ENCODE assay signal across 17 mouse cellular contexts in the genomic region with DNA sequence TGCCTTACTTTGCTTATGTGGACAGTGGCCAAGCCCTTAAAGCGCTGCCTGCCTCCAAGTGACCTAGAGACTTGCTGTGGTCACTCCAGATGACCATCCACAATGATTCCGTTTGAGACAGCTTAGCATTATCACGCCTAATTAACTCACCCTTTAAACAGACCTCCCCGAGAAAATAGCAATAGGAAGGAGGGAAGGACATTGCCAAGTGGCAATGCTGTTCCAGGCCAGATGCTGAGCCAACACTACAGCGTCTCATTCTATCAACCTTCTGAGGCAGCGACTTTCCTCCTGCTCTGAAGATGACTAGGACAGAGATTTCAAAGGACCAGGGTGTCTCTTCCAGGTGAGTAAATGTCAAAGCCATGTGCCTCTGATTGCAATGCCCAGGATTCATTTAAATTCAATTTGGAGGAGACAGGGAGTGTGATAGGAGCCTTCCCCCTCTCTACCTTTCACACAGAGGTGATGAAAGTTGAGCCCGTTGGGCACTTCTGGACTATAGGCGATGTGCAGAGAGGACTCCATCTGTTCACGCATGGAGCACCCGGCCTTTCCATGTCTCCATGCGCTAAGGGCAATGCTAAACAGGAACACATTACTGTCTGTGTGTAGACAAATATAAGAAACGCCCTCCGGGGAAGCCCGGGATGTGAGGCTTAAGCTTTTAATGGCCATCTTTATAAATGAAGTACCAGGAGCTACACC. TPM values are rescaled to one million over a fixed set of nuclear protein-coding genes. Genes with fewer than 3 reads are reported as not detected.
A peak's percentile ranks its signal among the peaks of the same experiment; 100 is the strongest.
DNase-seq lines count a peak whose midpoint lies in the region; ATAC-seq and TF ChIP-seq lines count a peak whose summit lies in the region.
"Had no signal": no experiment of that assay in that cellular context is flagged by ENCODE, and none has a peak within 500 bp of the region (broad histone marks: within the 10 kb centered on the region; RNA-seq: fewer than 3 reads in every experiment).

No protein-coding gene starts in this region.

- 68% methylated on average over 14 of the region's 14 CpGs for WGBS in forebrain, embryonic 11.5 days
- WGBS in forebrain, embryonic 10.5 days = 76% methylated on average over 14 of the region's 14 CpGs
- WGBS in forebrain, embryonic 14.5 days = 19% methylated on average over 14 of the region's 14 CpGs
- WGBS in hindbrain, postnatal 0 days = 24% methylated on average over 14 of the region's 14 CpGs
- WGBS in neural tube, embryonic 14.5 days = 38% methylated on average over 14 of the region's 14 CpGs

- H3K4me3 ChIP-seq in forebrain, embryonic 11.5 days (ENCODE audit: low read depth, low read length) = no peak overlapping the region
- no peak overlapping the region for H3K4me3 ChIP-seq in forebrain, embryonic 10.5 days
- H3K4me3 ChIP-seq in forebrain, embryonic 14.5 days (ENCODE audit: low read depth, low read length) = no peak overlapping the region
- no peak overlapping the region for H3K4me3 ChIP-seq in hindbrain, postnatal 0 days (ENCODE audit: low read length)
- no peak overlapping the region for H3K4me3 ChIP-seq in neural tube, embryonic 14.5 days (ENCODE audit: low read depth, low read length)
- H3K4me3 ChIP-seq: embryonic facial prominence, embryonic 13.5 days; heart, embryonic 10.5 days; limb, embryonic 12.5 days; liver, embryonic 15.5 days had no signal

- no peak overlapping the region for H3K9ac ChIP-seq in forebrain, embryonic 11.5 days (ENCODE audit: low read length)
- no peak overlapping the region for H3K9ac ChIP-seq in forebrain, embryonic 14.5 days (ENCODE audit: low read length)
- H3K9ac ChIP-seq in hindbrain, postnatal 0 days (replicated peaks; ENCODE audit: low read length) = no peak overlapping the region
- H3K9ac ChIP-seq in neural tube, embryonic 14.5 days (replicated peaks; ENCODE audit: low read depth, low read length) = no peak overlapping the region
- H3K9ac ChIP-seq: embryonic facial prominence, embryonic 13.5 days; limb, embryonic 12.5 days; liver, embryonic 15.5 days had no signal

- no peak overlapping the region for H3K4me2 ChIP-seq in forebrain, embryonic 11.5 days (ENCODE audit: low read depth, low read length, severe bottlenecking)
- H3K4me2 ChIP-seq in forebrain, embryonic 14.5 days (ENCODE audit: low read length) = peak overlapping the region; percentile 40
- H3K4me2 ChIP-seq in hindbrain, postnatal 0 days (ENCODE audit: low read depth, low read length) = peak overlapping the region; percentile 40
- H3K4me2 ChIP-seq in neural tube, embryonic 14.5 days (ENCODE audit: low read depth, low read length) = 0 out of 2 replicates have a peak overlapping the region, but pooled peaks have one; percentile 14
- H3K4me2 ChIP-seq: embryonic facial prominence, embryonic 13.5 days; limb, embryonic 12.5 days; liver, embryonic 15.5 days had no signal

- H3K9me3 ChIP-seq in forebrain, embryonic 11.5 days (ENCODE audit: control insufficient read depth, low read length) = no peaks in the 10 kb centered on the region
- no peaks in the 10 kb centered on the region for H3K9me3 ChIP-seq in forebrain, embryonic 10.5 days
- H3K9me3 ChIP-seq in forebrain, embryonic 14.5 days (replicated peaks; ENCODE audit: control insufficient read depth, low read length) = no peaks in the 10 kb centered on the region
- no peaks in the 10 kb centered on the region for H3K9me3 ChIP-seq in hindbrain, postnatal 0 days (ENCODE audit: low read length)
- H3K9me3 ChIP-seq in neural tube, embryonic 14.5 days (ENCODE audit: control insufficient read depth, low read length) = no peaks in the 10 kb centered on the region
- H3K9me3 ChIP-seq: embryonic facial prominence, embryonic 13.5 days; heart, embryonic 10.5 days; limb, embryonic 12.5 days; liver, embryonic 15.5 days had no signal

- TF ChIP-seq CTCF in hindbrain, postnatal 0 days (IDR thresholded peaks at IDR 0.05; ENCODE audit: low read depth) = no peak

- H3K4me1 ChIP-seq in forebrain, embryonic 11.5 days (replicated peaks; ENCODE audit: control insufficient read depth, insufficient read depth, low read length) = no peaks in the 10 kb centered on the region
- H3K4me1 ChIP-seq in forebrain, embryonic 10.5 days = peaks cover 11% of the 10 kb centered on the region
- H3K4me1 ChIP-seq in forebrain, embryonic 14.5 days (ENCODE audit: control insufficient read depth, insufficient read depth, low read length) = peaks cover 20% of the 10 kb centered on the region
- H3K4me1 ChIP-seq in hindbrain, postnatal 0 days (ENCODE audit: insufficient read depth, low read length) = 0 out of 2 replicates have a peak, but pooled peaks cover 7% of the 10 kb centered on the region
- H3K4me1 ChIP-seq in neural tube, embryonic 14.5 days (ENCODE audit: control insufficient read depth, insufficient read depth, low read length) = peaks cover 12% of the 10 kb centered on the region
- H3K4me1 ChIP-seq: embryonic facial prominence, embryonic 13.5 days; heart, embryonic 10.5 days; limb, embryonic 12.5 days; liver, embryonic 15.5 days had no signal

- H3K36me3 ChIP-seq in forebrain, embryonic 11.5 days (ENCODE audit: control insufficient read depth, insufficient read depth, low read length) = no peaks in the 10 kb centered on the region
- H3K36me3 ChIP-seq in forebrain, embryonic 10.5 days (replicated peaks) = no peaks in the 10 kb centered on the region
- H3K36me3 ChIP-seq in forebrain, embryonic 14.5 days (ENCODE audit: control insufficient read depth, insufficient read depth, low read length) = no peaks in the 10 kb centered on the region
- no peaks in the 10 kb centered on the region for H3K36me3 ChIP-seq in hindbrain, postnatal 0 days (ENCODE audit: insufficient read depth, low read length)
- H3K36me3 ChIP-seq in neural tube, embryonic 14.5 days (ENCODE audit: control insufficient read depth, insufficient read depth, low read length) = no peaks in the 10 kb centered on the region
- H3K36me3 ChIP-seq: embryonic facial prominence, embryonic 13.5 days; heart, embryonic 10.5 days; limb, embryonic 12.5 days; liver, embryonic 15.5 days had no signal

- no peaks in the 10 kb centered on the region for H3K27me3 ChIP-seq in forebrain, embryonic 11.5 days (ENCODE audit: control insufficient read depth, insufficient read depth, low read length)
- no peaks in the 10 kb centered on the region for H3K27me3 ChIP-seq in forebrain, embryonic 10.5 days (ENCODE audit: poor library complexity, severe bottlenecking)
- H3K27me3 ChIP-seq in forebrain, embryonic 14.5 days (replicated peaks; ENCODE audit: control insufficient read depth, insufficient read depth, low read length) = no peaks in the 10 kb centered on the region
- no peaks in the 10 kb centered on the region for H3K27me3 ChIP-seq in hindbrain, postnatal 0 days (ENCODE audit: insufficient read depth, low read length)
- no peaks in the 10 kb centered on the region for H3K27me3 ChIP-seq in neural tube, embryonic 14.5 days (ENCODE audit: control insufficient read depth, insufficient read depth, low read length)
- H3K27me3 ChIP-seq: embryonic facial prominence, embryonic 13.5 days; limb, embryonic 12.5 days; liver, embryonic 15.5 days had no signal

- no peak overlapping the region for H3K27ac ChIP-seq in forebrain, embryonic 11.5 days (ENCODE audit: low read depth, low read length)
- H3K27ac ChIP-seq in forebrain, embryonic 10.5 days = no peak overlapping the region
- H3K27ac ChIP-seq in forebrain, embryonic 14.5 days (ENCODE audit: low read depth, low read length) = peak overlapping the region; percentile 91
- peak overlapping the region; percentile 82 for H3K27ac ChIP-seq in hindbrain, postnatal 0 days
- peak overlapping the region; percentile 82 for H3K27ac ChIP-seq in neural tube, embryonic 14.5 days (ENCODE audit: low read depth, low read length)
- H3K27ac ChIP-seq: embryonic facial prominence, embryonic 13.5 days; heart, embryonic 10.5 days; limb, embryonic 12.5 days; liver, embryonic 15.5 days had no signal

- intact Hi-C loops in heart, postnatal 14 days (cut with DNase I) = no loop called here

- peak; percentile 68 for ATAC-seq in forebrain, embryonic 11.5 days (replicated peaks; ENCODE audit: low FRiP score)
- ATAC-seq in forebrain, embryonic 14.5 days = peak; percentile 79
- peak; percentile 72 for ATAC-seq in hindbrain, postnatal 0 days
- ATAC-seq in neural tube, embryonic 14.5 days (ENCODE audit: low read depth) = peak; percentile 76
- ATAC-seq: Patski had no signal

- DNase-seq in forebrain, embryonic 11.5 days (ENCODE audit: low spot score) = no peak
- no peak for DNase-seq in forebrain, embryonic 10.5 days (ENCODE audit: extremely low spot score, low spot score)
- peak; percentile 53 for DNase-seq in forebrain, embryonic 14.5 days (ENCODE audit: low spot score)
- peak; percentile 59 for DNase-seq in hindbrain, postnatal 0 days (ENCODE audit: low spot score)
- DNase-seq in lung, postnatal 25 days (ENCODE audit: low spot score) = no peak
- no peak for DNase-seq in heart, postnatal 14 days
- no peak for DNase-seq in heart, adult 11 months
- DNase-seq: cerebellum, adult 11-12 months; gastrocnemius, postnatal 14 days; kidney, adult 18-20 months; lung, postnatal 10 days had no signal

RNA-seq across cellular contexts. Expression of gene Utp18, which starts 56.8 kb away (rescaled TPM):
- 48.4 and 51.2 TPM in 2 replicates for polyA plus RNA-seq in forebrain, embryonic 11.5 days (2014; fragmentation: Nextera tagmentation; extraction: Ambion mirVana)
- polyA plus RNA-seq in forebrain, embryonic 10.5 days (2016; fragmentation: Nextera tagmentation; extraction: Ambion mirVana) = 38.6 and 38.8 TPM in 2 replicates
- polyA plus RNA-seq in forebrain, embryonic 14.5 days (2014; fragmentation: Nextera tagmentation; extraction: Ambion mirVana) = 34.3 and 38.8 TPM in 2 replicates
- 24.4 and 25.3 TPM in 2 replicates for total RNA-seq in hindbrain, postnatal 0 days (2014; rRNA removed)
- 21.1 and 22.5 TPM in 2 replicates for polyA plus RNA-seq in hindbrain, postnatal 0 days (2015; fragmentation: Nextera tagmentation; extraction: Ambion mirVana)
- polyA plus RNA-seq in neural tube, embryonic 14.5 days (2014; fragmentation: Nextera tagmentation; extraction: Ambion mirVana) = 33.1 and 34.5 TPM in 2 replicates
- total RNA-seq in heart, postnatal 14 days (2021) = 10 to 100 TPM in 1 of 2 experiments, 1 to 10 TPM in 1; 8.8 to 10.9 TPM

RNA-seq across cellular contexts. Expression of gene Mbtd1, which starts 56.9 kb away (rescaled TPM):
- polyA plus RNA-seq in forebrain, embryonic 11.5 days (2014; fragmentation: Nextera tagmentation; extraction: Ambion mirVana) = 33.9 and 37.2 TPM in 2 replicates
- 41.1 and 42.7 TPM in 2 replicates for polyA plus RNA-seq in forebrain, embryonic 10.5 days (2016; fragmentation: Nextera tagmentation; extraction: Ambion mirVana)
- 25.1 and 27.2 TPM in 2 replicates for polyA plus RNA-seq in forebrain, embryonic 14.5 days (2014; fragmentation: Nextera tagmentation; extraction: Ambion mirVana)
- 15.6 and 19.1 TPM in 2 replicates for total RNA-seq in hindbrain, postnatal 0 days (2014; rRNA removed)
- 13.8 and 14.7 TPM in 2 replicates for polyA plus RNA-seq in hindbrain, postnatal 0 days (2015; fragmentation: Nextera tagmentation; extraction: Ambion mirVana)
- 24.6 and 25.0 TPM in 2 replicates for polyA plus RNA-seq in neural tube, embryonic 14.5 days (2014; fragmentation: Nextera tagmentation; extraction: Ambion mirVana)
- total RNA-seq in heart, postnatal 14 days (2021) = 10 to 100 TPM; 25.4 to 26.6 TPM

Comparison
In these comparisons a context has a peak if more than half of its experiments do, and no peak if none do; other contexts are left out.
1. DNase-seq: peak in forebrain, embryonic 14.5 days (single experiment) and hindbrain, postnatal 0 days (single experiment); none in forebrain, embryonic 11.5 days (single experiment), forebrain, embryonic 10.5 days (single experiment), lung, postnatal 25 days (single experiment), heart, postnatal 14 days (0 of 2) and heart, adult 11 months (single experiment).
2. H3K27ac ChIP-seq: peak in forebrain, embryonic 14.5 days (single experiment), hindbrain, postnatal 0 days (single experiment) and neural tube, embryonic 14.5 days (single experiment); none in forebrain, embryonic 11.5 days (single experiment) and forebrain, embryonic 10.5 days (single experiment).
3. Peak in every context shown above with its lines, with median percentiles within 50 percentile points of each other: ATAC-seq.